Mouse (Mus musculus) cerebellum, adult 11 months (tissue): Measurements from ENCODE around the gene Masp1.

Experiments
- DNase-seq: peaks from one replicate; pipeline ENCODE4 v3.0.0; 2022

The Masp1 gene

DNA sequence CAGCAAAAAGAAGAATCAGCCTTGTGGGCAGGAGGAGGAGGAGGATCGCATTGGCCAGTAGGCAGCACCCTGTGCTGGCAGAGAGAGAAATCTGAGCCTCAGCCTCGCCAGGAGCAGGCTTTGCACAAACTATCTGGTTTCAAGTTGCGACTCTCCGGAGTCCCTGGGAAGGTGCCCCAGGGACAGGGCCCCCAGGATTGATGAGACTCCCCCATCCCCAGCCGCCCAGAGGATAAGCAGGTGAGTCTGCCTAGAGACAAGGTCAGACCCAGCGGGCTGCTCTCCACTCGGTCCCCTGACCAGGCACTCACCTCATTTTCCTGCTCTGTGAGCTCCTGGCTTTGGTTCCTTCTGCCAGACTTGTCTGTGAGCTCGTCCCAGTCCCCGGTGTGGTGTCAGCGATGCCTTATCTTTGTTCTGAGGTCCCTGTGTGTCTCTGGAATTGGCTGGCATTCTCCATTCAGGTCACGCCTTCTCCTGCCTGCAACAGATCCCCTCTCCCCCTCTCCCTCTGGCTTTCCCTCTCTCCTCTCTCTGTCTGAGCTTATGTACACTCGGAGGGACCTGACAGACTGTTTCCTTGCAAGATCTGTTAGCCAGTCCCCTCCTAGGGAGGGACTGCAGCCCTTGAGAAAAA is at the start of gene Masp1, which contains the start of gene Rtp4:
TSS of gene Masp1 (minus strand) at position 581 of the 637 bp plus-strand sequence.
TSS of gene Rtp4 (plus strand) at position 57 of the 637 bp plus-strand sequence.
- DNase-seq = no peak

DNA sequence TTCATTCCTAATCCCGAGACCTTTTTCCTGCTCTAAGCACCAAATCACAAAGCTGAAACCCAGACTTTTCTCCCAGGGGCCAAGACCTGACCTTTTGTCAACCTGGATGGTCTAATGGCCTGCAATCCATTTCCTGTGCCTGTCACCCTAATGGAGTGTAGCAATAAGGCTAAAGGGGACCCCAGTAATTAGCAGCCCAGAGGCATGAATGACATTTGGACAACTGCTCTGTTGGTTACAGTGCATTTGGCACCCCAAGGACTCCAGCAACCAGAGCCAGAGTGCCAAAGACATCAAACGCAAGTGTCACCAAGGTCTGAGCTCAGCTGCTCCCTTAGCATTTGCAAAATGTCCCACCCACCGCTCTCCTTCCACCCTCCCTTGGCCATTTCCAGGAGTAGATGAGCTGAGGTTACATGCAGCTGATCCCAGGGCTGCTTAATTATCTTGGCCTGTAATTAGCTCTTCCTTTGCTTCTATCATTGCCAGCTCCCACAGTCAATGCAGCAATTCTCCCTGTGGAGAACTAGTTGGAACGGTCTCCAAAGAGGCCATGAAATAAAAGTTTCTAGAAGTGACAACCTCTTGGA is 47.8 kb upstream of the Masp1 start:
- DNase-seq = no peak

DNA sequence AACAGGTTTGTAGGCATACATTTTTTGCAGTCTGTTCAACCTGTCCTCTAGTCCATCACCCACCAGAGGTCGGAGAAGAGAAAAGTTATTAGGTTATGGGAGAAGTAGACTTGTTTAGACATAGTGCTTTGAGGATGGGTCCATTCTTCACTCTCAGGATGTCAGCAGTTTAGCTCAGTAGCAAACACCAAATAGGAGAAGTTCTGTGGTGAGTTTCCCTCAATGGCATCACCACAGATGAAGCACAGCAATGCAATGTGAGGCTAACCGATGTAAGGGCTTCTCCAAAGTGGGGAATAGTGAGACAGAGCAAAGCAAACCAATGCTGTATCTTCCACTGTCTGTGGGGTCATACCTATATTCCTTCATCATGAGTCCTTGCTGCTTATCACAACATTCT is 37.1 kb upstream of the Masp1 start:
- DNase-seq = no peak

DNA sequence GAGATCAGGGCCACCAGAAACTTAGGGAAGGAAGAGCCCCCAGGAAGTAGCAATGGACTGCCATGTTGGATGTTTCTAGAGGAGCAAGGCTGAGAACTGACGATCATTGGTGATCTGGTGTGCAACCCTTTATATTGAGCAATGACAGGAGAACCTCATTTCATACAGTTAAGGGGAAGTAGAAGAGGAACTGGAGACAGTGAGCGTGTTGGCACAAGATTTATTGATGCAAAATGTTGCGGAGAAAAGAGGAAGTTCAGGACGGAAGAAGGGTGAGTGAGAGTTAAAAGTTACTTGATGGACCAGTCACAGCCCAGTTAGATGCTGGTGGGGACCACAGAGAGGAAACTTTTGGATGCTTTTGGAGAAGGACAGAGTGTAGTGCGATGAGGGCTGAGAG is 36.6 kb upstream of the Masp1 start:
- no peak for DNase-seq

DNA sequence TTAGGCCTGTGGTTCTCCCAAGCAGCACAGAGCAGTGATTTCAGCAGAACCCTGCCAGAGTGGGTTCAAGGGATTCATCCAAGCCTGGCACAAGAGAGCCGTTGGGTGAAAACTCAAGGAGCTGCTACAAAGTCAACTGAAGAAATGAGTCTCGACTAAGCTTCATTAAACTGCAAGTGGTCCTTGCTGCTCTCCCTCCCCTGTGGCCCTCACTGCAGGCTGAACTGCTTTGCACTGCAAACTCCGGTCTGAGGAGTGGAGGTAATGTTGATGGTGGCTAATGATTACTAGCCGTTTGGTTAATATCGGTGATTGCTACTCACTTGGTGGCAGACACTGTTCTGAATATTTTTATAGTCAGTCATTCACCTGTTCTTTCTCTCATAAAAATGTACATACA is 34.1 kb upstream of the Masp1 start:
- no peak for DNase-seq

DNA sequence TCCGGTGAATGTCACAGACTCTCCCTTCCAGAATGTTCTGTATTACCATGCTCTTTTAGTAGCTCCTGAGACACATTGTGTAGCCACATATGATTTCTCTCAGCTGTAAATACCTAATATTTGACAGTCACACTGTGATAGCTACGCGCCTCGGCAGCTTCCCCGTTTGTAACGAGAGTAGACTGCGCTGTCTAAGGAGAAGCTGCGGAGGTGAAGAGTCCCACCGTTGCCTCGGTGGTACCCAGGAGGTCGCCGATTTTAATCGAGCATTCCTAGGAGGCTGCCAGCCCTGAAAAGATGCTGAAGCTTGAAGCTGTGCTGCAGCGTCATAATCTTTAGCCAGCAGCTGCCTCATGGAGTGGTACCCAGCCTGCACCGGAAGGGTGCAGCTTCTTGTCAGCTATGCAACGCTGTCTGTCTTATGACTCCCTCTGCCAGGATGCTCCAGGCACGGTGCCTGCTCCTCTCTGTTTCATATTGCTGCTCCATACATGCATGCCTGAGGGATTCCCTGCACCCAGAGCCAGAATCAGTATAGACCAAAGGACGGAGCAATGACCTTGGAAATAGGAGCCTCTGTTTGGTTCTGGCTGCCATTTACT is 30.5 kb upstream of the Masp1 start:
- DNase-seq = no peak

DNA sequence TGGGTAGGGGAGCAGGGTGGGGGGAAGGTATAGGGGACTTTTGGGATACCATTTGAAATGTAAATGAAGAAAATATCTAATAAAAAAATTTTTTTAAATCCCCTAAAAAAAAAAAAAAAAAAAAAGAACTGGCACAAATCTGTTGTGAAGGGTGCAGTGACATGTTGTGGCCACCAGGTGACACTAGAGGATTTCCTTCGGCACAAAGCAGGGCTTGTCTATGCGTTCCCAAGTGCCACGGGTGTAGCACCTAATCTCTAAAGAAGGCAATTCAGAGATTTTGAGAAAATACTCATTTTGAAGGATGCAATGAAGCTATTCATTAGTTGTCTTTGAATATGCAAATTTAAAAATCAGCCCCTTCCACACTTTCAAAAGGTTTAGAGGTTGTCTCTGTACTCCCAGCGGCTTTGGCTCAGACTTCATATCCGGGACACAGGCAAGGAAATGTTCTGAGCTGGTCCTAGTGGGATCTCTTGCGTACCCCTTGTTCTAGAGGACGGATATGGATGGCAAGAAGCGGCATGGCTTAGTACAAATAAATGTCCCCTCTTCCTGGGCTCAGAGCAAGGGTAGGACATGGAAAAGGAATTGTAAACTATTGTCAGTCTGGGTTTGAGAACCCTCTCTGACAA is 29.8 kb upstream of the Masp1 start:
- peak; percentile 32 for DNase-seq

DNA sequence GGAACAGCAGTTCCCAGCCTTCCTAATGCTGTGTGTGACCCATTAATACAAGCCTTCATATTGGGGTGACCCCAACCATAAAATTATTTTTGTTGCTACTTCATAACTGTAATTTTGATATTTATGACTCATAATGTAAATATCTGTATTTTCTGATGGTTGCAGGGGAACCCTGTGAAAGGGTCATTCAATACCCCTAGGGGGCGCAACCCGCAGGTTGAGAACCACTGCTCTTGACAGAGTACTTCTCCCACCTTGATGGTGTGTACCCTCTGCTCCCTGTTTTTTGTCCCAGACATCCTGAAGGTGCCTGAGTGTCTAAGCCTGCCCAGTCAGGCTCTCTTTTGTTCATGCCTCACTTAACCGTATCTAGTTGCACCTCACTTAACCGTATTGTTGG is 27.2 kb upstream of the Masp1 start:
- no peak for DNase-seq

DNA sequence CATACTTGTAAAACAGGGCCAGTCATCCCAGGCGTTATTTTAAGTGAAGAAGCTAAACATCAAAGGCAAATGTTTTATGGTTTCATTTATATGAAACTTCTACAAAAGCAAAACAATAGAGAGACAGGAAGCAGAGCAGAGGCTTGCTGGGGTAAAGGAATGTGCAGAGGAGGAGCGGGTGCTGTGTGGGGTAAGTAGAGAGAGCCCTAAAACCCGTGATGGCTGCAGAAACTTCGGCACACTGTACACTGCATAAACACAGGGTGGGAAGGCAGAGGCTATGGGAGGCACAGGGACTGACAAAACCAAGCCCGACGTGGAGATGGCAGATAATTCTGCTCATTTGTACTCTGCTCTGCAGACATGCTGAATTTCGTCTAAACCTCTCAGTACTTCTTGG is 23.7 kb upstream of the Masp1 start:
- no peak for DNase-seq

DNA sequence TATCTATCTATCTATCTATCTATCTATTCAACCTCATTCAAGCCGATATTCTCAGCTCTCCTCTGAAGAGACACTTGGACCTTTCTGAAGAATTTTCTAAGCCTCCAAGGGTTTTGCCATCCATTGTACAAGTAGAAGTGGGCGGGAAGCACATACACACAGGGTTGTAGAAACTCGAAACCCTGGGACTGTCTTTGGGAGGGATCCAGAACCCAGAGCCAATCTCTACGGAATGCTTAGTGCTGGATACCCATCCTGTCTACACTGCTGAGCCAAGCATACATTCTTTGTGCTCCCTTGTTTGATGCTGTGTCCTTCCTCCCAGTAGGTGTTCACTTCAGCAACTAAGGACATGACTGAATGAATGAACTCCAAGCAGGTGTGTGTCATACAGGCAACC is 22.3 kb upstream of the Masp1 start:
- DNase-seq = no peak

DNA sequence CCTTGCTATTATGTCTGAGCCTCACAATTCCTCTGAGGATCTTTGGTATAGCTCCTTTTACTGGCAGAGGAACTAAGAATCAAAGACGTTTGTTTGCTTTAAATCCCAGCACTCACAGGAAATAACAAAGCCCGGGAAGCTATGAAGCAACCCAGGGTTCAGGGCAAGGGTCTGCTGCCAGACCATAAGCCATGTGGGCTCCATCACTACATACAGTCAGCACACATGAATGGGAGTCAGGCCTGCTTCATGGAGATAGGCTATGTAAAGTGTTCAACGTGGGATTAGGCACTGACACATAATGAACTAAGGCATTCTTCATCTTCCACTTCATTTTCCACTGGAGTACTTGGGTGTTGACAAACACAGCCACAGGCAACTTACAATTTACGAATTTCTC is 20.4 kb upstream of the Masp1 start:
- no peak for DNase-seq

DNA sequence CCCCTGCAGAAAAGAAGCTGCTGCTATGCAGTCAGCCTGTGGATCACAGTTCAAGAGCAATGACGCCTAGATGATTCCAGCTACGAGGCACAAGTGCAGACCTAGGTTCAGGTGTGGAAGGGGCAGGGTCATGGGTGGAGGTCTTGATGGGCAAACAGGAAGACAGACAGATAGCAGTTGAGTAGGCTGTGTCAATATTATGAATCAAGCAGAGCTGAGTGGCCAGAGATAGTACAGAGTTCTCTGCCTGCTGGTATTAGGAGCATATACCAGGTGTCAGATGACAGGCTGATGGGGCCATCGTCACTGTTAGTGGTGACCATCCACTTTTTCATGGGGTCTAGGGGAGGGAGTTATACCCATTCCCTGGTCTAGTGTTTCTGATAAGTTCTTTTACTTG is 13.1 kb upstream of the Masp1 start:
- DNase-seq = no peak

DNA sequence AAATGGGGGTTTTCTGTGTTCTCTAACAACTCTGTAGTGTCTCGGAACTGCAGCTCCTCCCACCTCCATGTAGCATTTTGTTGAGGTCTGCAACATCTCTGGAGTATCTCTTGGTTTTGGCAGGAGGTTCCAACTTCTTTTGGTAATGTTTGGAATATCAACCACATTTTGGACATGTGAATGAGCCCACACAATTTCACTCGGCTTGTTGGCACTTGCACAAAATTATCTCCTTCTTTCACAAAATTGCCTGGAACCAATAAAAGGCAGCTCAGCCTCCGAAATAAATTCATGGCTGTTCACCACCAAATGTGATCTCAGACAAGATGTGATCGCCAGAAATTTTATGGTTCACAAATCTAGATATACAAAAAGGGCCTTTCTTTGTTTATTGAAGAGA is 8.6 kb upstream of the Masp1 start:
- no peak for DNase-seq

DNA sequence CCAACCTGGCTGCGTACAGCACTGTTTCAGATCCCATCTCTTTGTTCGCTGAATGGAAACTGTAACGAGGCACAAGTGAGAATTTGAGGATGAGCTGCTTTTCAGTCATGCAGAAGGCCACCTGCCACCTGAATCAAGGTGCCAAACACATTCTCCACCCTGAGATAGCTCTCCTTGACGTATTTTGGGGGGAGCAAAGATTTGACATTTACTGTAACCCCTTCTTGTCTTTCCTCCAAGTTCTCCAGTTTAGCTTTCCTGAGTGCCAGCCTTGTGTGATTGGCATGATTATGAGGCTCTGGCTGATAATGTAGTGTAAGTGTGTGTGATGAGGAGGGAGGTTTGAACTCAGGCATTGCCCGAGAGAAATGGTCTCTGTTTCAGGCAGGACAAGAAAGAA is 1.5 kb upstream of the Masp1 start:
- no peak for DNase-seq

DNA sequence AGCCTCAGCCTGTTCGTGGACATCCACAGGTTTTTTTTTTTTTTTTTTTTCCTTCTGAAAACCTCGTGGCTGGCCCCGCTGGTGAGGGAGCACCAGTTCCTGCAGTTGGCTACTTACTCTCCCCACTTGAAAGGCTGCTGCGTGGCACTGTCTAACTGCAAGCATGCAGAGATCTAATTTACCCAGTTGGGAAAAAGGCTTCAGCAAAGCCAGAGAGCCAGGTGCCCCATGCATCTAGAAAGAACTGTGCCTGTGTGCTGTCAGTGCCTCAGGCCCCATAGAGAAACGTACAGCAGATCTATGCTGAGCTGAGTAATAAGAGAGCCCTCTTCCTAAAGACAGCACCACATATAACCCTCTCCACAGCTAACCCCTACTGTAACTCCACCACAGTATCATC is 477 bp upstream of the Masp1 start:
- no peak for DNase-seq

DNA sequence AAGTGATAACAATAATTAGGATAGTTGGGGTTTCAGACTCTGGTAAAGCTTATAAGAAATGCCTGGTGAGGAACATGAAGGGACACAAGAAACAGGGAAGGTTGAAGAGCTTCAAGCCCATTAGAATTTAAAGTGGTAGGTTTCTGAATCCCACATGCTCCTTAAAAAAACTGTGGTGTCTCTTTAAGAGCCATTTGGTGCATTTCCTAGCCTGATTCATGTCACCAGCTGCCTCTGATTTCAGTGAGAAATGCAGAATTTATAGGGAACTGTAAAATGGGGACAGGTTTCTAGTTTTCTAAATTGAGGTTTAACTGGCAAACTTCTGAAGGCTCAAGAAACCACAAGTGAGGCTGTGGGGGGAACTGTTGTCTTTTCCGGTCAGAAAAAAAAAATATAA is 844 bp downstream of the Masp1 start:
- no peak for DNase-seq

DNA sequence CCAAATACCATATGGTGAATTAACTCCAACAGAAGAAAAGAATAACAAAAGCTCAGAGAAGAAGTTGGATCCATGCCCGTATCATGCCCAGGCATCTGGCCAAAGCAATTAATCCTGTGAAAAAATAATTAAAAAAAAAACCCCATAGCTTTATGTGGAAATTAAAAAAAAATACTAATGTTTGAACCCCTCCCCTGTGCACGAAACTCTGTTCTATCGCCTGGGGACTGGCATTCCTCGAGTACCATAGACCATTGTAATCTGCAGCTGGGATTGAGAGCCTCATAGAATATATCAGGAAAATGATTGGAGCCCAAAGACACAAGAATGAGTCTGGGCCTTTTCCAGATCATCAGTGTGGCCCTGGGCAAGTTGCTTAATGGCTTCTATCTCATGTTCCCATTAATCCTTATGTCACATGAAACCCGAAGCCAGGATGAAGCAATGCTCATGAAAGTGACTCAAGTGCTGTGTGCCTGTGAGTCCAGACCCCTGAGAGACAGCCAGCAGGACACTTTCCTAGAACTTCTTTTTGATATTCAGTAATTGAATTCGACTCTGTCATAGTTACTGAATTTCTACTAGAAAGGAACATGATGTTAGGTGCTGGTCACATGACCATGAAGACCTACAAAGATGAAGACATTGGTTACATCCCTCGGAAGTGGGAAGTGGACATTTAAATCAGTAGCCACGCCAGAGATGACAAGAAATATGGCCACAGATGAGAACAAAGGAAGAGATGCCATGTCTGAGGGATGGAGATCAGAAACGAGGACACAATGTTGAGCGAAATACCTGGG is 1.8 kb downstream of the Masp1 start:
- DNase-seq = no peak

DNA sequence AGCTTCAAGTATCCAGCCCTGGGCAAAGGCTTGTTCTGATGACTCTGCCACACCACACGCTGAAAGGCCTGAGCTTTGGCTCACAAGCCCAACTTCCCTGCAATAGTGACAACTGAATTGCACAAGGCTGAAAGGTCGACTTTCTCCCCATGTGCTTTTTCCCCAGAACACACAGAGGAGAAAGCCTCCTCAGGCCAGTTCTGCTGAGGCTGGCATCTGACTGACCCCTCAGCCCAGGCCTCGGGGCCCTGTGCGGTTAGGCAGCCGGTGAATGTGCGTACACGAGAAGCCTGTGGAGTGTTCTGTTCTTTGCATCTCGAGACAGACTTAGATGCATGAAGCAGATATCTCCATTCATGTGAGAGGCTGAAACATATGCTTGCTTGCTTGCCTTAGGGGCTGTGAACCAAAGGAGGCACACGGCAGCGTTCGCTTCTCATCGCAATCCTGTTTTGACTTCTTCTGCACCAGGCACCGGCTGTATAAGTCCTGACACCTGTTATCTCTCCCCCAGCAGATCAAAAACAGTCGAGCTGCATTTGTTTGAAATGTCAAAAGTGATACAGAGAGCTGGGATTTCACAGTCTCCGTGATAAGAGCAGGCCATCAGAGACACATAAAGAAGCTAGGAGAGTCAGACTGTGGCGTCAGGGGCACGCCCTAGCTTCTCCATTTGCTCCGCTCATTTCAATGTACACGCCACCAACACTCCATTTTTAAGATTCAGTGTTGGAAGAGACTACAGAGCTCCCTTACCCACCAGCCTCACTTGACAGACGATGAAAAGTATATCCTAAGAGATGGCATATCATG is 2.7 kb downstream of the Masp1 start:
- DNase-seq = no peak

DNA sequence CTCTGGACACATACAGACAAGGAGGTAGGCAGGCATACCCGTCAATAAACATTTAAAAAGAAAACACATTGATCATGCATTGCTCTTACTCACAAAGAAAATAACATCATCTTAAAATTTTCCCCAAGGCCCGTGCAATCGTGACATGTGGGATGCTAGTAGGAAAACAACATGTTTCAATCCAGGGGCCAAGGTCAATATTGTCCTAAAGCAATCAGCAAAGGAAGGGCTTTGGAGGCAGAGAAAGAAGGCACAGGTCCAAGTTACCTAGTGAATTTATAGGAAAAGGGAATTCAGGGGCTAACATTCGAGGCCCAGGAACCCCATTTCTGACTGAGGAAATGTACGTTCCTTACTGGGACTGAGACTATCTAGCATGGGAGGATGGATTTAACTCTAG is 3.4 kb downstream of the Masp1 start:
- no peak for DNase-seq

DNA sequence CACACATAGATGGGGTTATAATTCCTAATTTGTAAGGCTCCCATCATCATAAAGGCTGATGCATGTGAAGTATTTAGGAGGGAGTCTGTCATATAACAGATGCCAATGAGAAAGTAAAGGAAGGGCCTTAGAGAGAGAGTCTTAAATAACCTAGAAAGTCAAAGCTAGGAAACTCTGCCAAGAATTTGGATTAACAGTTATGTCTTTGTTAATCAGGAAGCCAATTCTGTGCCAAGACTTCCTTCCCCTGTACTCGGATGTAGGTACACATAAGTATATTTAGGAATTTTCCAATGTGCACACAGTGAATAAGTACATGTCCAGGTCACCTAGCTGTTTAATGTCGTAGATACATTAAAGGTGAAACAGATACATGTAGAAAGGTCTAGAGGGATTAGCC is 4.0 kb downstream of the Masp1 start:
- no peak for DNase-seq

DNA sequence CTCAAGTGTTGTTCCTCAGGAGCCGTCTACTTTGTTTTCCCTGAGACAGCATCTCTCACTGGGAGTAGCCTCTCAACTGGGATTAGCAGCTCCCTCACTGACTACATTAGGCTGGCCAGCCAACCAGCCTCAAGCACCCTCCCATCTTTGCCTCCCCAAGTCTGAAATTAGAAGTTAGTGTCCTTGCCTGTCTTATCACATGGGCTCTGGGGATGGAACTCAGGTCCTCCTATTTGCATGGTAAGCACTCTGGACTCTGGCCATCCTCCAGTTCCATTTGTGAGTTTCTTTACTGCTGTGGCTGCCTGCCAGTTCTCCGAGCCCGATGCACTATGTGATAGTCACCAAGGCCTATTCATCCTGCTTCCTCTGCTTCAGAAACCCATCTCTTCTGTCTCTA is 4.8 kb downstream of the Masp1 start:
- DNase-seq = no peak

DNA sequence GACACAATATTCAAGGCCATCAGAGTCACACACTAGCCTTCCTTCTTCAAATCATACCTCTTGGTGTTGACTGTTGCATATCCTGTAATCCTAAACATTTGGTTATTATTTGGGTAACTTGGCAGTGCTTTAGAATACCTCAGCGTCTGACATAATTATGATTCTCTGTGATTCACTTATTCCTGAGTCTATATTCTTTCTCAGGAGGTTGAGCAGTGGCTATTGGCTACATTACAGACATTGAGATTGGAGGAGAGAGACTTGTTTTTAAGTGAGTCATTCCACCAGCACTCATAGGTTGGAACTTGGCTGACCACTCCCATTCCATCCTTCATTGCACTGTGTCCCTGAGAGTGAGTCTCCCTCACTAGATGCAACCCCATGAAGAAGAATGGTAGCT is 7.2 kb downstream of the Masp1 start:
- DNase-seq = no peak
